Mouse (Mus musculus) small intestine, adult 2 months (tissue): ENCODE results near the gene Gm36028. TPM values are rescaled to one million over a fixed set of nuclear protein-coding genes. Genes with fewer than 3 reads are reported as not detected.

Source experiments
- H3K27ac ChIP-seq: fragments of 200-500 bp; 2 replicates; pipeline ENCODE4 v1.5.1; 2012; ENCODE audit warnings: low read depth, low read length, control low read depth, inconsistent platforms; ENCODE audit not compliant: insufficient read depth
- H3K27me3 ChIP-seq: fragments of 200-500 bp; 2 replicates; pipeline ENCODE4 v1.6.1; 2012; ENCODE audit warnings: mild to moderate bottlenecking, moderate library complexity, low read length, inconsistent platforms; ENCODE audit not compliant: control insufficient read depth, insufficient read depth
- H3K36me3 ChIP-seq: fragments of 200-500 bp; 2 replicates; pipeline ENCODE4 v1.6.1; 2012; ENCODE audit warnings: mild to moderate bottlenecking, low read length, control low read depth, inconsistent platforms; ENCODE audit not compliant: control insufficient read depth, insufficient read depth
- H3K4me1 ChIP-seq: fragments of 200-500 bp; 2 replicates; pipeline ENCODE4 v1.6.1; 2012; ENCODE audit warnings: low read length, inconsistent platforms, mixed read lengths; ENCODE audit not compliant: control insufficient read depth, insufficient read depth, insufficient read length
- H3K4me3 ChIP-seq: fragments of 200-500 bp; 2 replicates; pipeline ENCODE4 v1.5.1; 2012; ENCODE audit warnings: low read depth, mild to moderate bottlenecking, control low read depth, inconsistent platforms, low read length, moderate library complexity
- CTCF ChIP-seq: fragments of 200-500 bp; IDR thresholded peaks from 2 replicates; pipeline ENCODE4 v1.5.1; 2012; ENCODE audit warnings: low read depth, mild to moderate bottlenecking, control low read depth, inconsistent platforms, low read length, moderate library complexity, mixed read lengths; ENCODE audit not compliant: insufficient replicate concordance, insufficient read length; ENCODE audit errors: extremely low read depth
- POLR2A ChIP-seq: fragments of 200-500 bp; IDR thresholded peaks from 2 replicates; pipeline ENCODE4 v1.6.1; 2012; ENCODE audit warnings: low read depth, mild to moderate bottlenecking, control low read depth, inconsistent platforms, low read length, moderate library complexity
- WGBS: fragments of 180-500 bp; shearing (Covaris S2); methylation state at CpG from one replicate; pipeline ENCODE4 v1.1.7; 2018; 5-methylcytosine and 5-hydroxymethylcytosine counted together
- polyA plus RNA-seq: library from polyadenylated mRNA; depleted of rRNA; stranded (reverse); fragments of >200 nt; gene quantifications from 2 replicates; pipeline ENCODE4 v1.2.3, GENCODE M21; 2012; rRNA removed

Gm36028 gene
- polyA plus RNA-seq, 1 experiment, result not detected

GRCm38 (mm10) chr16:37802686-37803295 lies 58.2 kb downstream of the Gm36028 start:
- H3K4me1 ChIP-seq, result no peaks in the 10 kb centered on the region; the same call in 1 of the 2 replicates
- no peak for TF ChIP-seq POLR2A
- no peak for TF ChIP-seq CTCF
- WGBS, result 59% methylated on average over 4 of the region's 4 CpGs
- H3K27ac ChIP-seq, result no peak overlapping the region
- H3K4me3 ChIP-seq, result no peak overlapping the region
- H3K36me3 ChIP-seq, result no peaks in the 10 kb centered on the region
- H3K27me3 ChIP-seq, result no peaks in the 10 kb centered on the region

GRCm38 (mm10) chr16:37801097-37801496 lies 59.8 kb downstream of the Gm36028 start:
- Histone ChIP-seq H3K27ac (no peak overlapping the region), H3K36me3 (no peaks in the 10 kb centered on the region), H3K4me1 (no peaks in the 10 kb centered on the region; the same call in 1 of the 2 replicates), H3K27me3 (no peaks in the 10 kb centered on the region), H3K4me3 (no peak overlapping the region)
- WGBS, result 71% methylated on average over 2 of the region's 2 CpGs
- TF ChIP-seq POLR2A, result no peak
- no peak for TF ChIP-seq CTCF

Other genes with a start within 250 kb of the Gm36028 start
- gene Ndufb4, start 206.7 kb downstream of the Gm36028 start, polyA plus RNA-seq, result 83.2 and 109 TPM in 2 replicates
- 4.7 and 5.4 TPM in 2 replicates for gene Fstl1, start 84.3 kb downstream of the Gm36028 start, polyA plus RNA-seq
- gene Lrrc58, start 7.2 kb upstream of the Gm36028 start, polyA plus RNA-seq, result 3.3 and 5.1 TPM in 2 replicates
- gene Gpr156, start 55.4 kb upstream of the Gm36028 start, polyA plus RNA-seq, result 0.03 TPM in 1 of 2 replicates, not detected in the other
- gene Gsk3b, start 227.9 kb upstream of the Gm36028 start, polyA plus RNA-seq, result 7.0 and 18.7 TPM in 2 replicates